Mouse (Mus musculus) lung, postnatal 0 days (tissue): Measurements from ENCODE around the gene Tdrd3.

Source experiments
- CTCF ChIP-seq: IDR thresholded peaks from 2 replicates; pipeline ENCODE4 v1.5.1; 2016; ENCODE audit warnings: antibody characterized with exemption, mild to moderate bottlenecking
- EP300 ChIP-seq: IDR thresholded peaks from 2 replicates; pipeline ENCODE4 v1.6.1; 2016; ENCODE audit warnings: antibody characterized with exemption, mild to moderate bottlenecking, control low read depth

DNA sequence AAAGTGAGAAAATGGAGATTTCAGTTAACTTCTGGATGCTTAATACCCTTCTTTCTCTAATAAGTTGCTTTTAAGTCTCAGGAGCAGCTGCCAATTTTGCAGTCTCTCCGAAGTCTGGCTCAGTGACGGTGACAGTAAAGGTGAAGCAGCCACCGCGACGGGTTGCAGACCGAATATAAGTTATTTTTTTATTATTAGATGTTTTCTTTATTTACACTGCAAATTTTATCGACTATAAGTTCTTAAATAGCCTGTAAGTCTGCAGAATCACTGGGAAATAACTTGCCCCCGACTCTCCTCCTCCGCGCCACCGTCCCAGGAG, 992 bp upstream of the Tdrd3 start:
- no peak for TF ChIP-seq CTCF
- no peak for TF ChIP-seq EP300
